Mouse (Mus musculus): ENCODE results near the gene Arid1b. TPM values are rescaled to one million over a fixed set of nuclear protein-coding genes. Genes with fewer than 3 reads are reported as not detected.
A peak's percentile ranks its signal among the peaks of the same experiment; 100 is the strongest.
"Not testable (repeated sequence)": the region's sequence is repeated elsewhere in the genome, so short reads cannot be mapped to it uniquely, and the experiment has no call there.

Arid1b gene
- polyA plus RNA-seq, 1 experiment from 2014 or later = 20.5 TPM

GRCm38 (mm10) chr17:5080884-5081419, 86.8 kb downstream of the Arid1b start:
- no peaks in the 10 kb centered on the region for H3K36me3 ChIP-seq (replicated peaks; ENCODE audit: control insufficient read depth, insufficient read depth)
- H3K9ac ChIP-seq = no peak overlapping the region
- DNase-seq (ENCODE audit: low spot score) (no peak), ATAC-seq (ENCODE audit: low FRiP score) (no peak; the same call in 1 of the 2 replicates)
- H3K4me2 ChIP-seq (replicated peaks) = no peak overlapping the region
- no peak overlapping the region for H3K4me3 ChIP-seq (replicated peaks; ENCODE audit: low read length)
- H3K27me3 ChIP-seq (ENCODE audit: control insufficient read depth, insufficient read depth, low read length) = no peaks in the 10 kb centered on the region
- peaks cover 74% of the 10 kb centered on the region for H3K4me1 ChIP-seq (replicated peaks; ENCODE audit: control insufficient read depth, insufficient read depth, low read length)
- no peaks in the 10 kb centered on the region for H3K9me3 ChIP-seq (ENCODE audit: control insufficient read depth, low read length)
- WGBS = 62% methylated on average over 12 of the region's 12 CpGs
- no peak overlapping the region for H3K27ac ChIP-seq

GRCm38 (mm10) chr17:5082274-5082673, 88.1 kb downstream of the Arid1b start:
- no peak overlapping the region for H3K4me2 ChIP-seq (replicated peaks)
- no peak for DNase-seq (ENCODE audit: low spot score)
- ATAC-seq (ENCODE audit: low FRiP score) = no peak; the same call in 1 of the 2 replicates

GRCm38 (mm10) chr17:5083497-5083896, 89.4 kb downstream of the Arid1b start:
- Histone ChIP-seq H3K4me3 (replicated peaks; ENCODE audit: low read length) (no peak overlapping the region), H3K9me3 (ENCODE audit: control insufficient read depth, low read length) (no peaks in the 10 kb centered on the region), H3K4me2 (replicated peaks) (no peak overlapping the region), H3K9ac (no peak overlapping the region), H3K36me3 (replicated peaks; ENCODE audit: control insufficient read depth, insufficient read depth) (no peaks in the 10 kb centered on the region), H3K4me1 (replicated peaks; ENCODE audit: control insufficient read depth, insufficient read depth, low read length) (peaks cover 72% of the 10 kb centered on the region), H3K27me3 (ENCODE audit: control insufficient read depth, insufficient read depth, low read length) (no peaks in the 10 kb centered on the region), H3K27ac (peak overlapping the region; percentile 44; the same call in 1 of the 2 replicates)
- DNase-seq (ENCODE audit: low spot score) (no peak), ATAC-seq (ENCODE audit: low FRiP score) (no peak)
- WGBS = 73% methylated on average over 3 of the region's 3 CpGs

More at GRCm38 (mm10) chr17:5082274-5082673, 88.1 kb downstream of the Arid1b start:
- Histone ChIP-seq H3K4me1 (replicated peaks; ENCODE audit: control insufficient read depth, insufficient read depth, low read length) (peaks cover 80% of the 10 kb centered on the region), H3K9me3 (ENCODE audit: control insufficient read depth, low read length) (no peaks in the 10 kb centered on the region), H3K36me3 (replicated peaks; ENCODE audit: control insufficient read depth, insufficient read depth) (no peaks in the 10 kb centered on the region), H3K27ac (peak overlapping the region; percentile 20; the same call in 1 of the 2 replicates), H3K27me3 (ENCODE audit: control insufficient read depth, insufficient read depth, low read length) (no peaks in the 10 kb centered on the region), H3K4me3 (replicated peaks; ENCODE audit: low read length) (no peak overlapping the region), H3K9ac (no peak overlapping the region)
- WGBS = 85% methylated on average over 8 of the region's 8 CpGs

GRCm38 (mm10) chr17:5084139-5084538, 90.0 kb downstream of the Arid1b start:
- WGBS = 40% methylated on average over 8 of the region's 8 CpGs
- peak overlapping the region; percentile 44 for H3K27ac ChIP-seq
- H3K9ac ChIP-seq = 0 out of 2 replicates have a peak overlapping the region, but pooled peaks have one; percentile 2
- DNase-seq (ENCODE audit: low spot score) (no peak), ATAC-seq (ENCODE audit: low FRiP score) (no peak)
- H3K4me1 ChIP-seq (replicated peaks; ENCODE audit: control insufficient read depth, insufficient read depth, low read length) = peaks cover 68% of the 10 kb centered on the region
- H3K4me2 ChIP-seq (replicated peaks) = no peak overlapping the region
- H3K4me3 ChIP-seq (replicated peaks; ENCODE audit: low read length) = no peak overlapping the region
- no peaks in the 10 kb centered on the region for H3K36me3 ChIP-seq (replicated peaks; ENCODE audit: control insufficient read depth, insufficient read depth)
- no peaks in the 10 kb centered on the region for H3K27me3 ChIP-seq (ENCODE audit: control insufficient read depth, insufficient read depth, low read length)
- H3K9me3 ChIP-seq (ENCODE audit: control insufficient read depth, low read length) = no peaks in the 10 kb centered on the region

GRCm38 (mm10) chr17:5085004-5085403, 90.9 kb downstream of the Arid1b start:
- peaks cover 72% of the 10 kb centered on the region for H3K4me1 ChIP-seq (replicated peaks; ENCODE audit: control insufficient read depth, insufficient read depth, low read length)
- no peak overlapping the region for H3K27ac ChIP-seq
- H3K4me3 ChIP-seq (replicated peaks; ENCODE audit: low read length) = no peak overlapping the region
- 82% methylated on average over 6 of the region's 6 CpGs for WGBS
- no peaks in the 10 kb centered on the region for H3K36me3 ChIP-seq (replicated peaks; ENCODE audit: control insufficient read depth, insufficient read depth)
- DNase-seq (ENCODE audit: low spot score) = no peak
- no peak overlapping the region for H3K4me2 ChIP-seq (replicated peaks)
- H3K27me3 ChIP-seq (ENCODE audit: control insufficient read depth, insufficient read depth, low read length) = no peaks in the 10 kb centered on the region
- no peak for ATAC-seq (ENCODE audit: low FRiP score)
- no peak overlapping the region for H3K9ac ChIP-seq
- H3K9me3 ChIP-seq (ENCODE audit: control insufficient read depth, low read length) = no peaks in the 10 kb centered on the region

GRCm38 (mm10) chr17:5085942-5086341, 91.8 kb downstream of the Arid1b start:
- Histone ChIP-seq H3K4me2 (replicated peaks) (no peak overlapping the region), H3K27ac (peak overlapping the region; percentile 62), H3K9me3 (ENCODE audit: control insufficient read depth, low read length) (no peaks in the 10 kb centered on the region), H3K36me3 (replicated peaks; ENCODE audit: control insufficient read depth, insufficient read depth) (no peaks in the 10 kb centered on the region), H3K27me3 (ENCODE audit: control insufficient read depth, insufficient read depth, low read length) (no peaks in the 10 kb centered on the region), H3K9ac (no peak overlapping the region), H3K4me3 (replicated peaks; ENCODE audit: low read length) (no peak overlapping the region), H3K4me1 (replicated peaks; ENCODE audit: control insufficient read depth, insufficient read depth, low read length) (peaks cover 73% of the 10 kb centered on the region)
- DNase-seq (ENCODE audit: low spot score) = peak; percentile 59
- WGBS = 41% methylated on average over 5 of the region's 5 CpGs
- peak; percentile 62 for ATAC-seq (ENCODE audit: low FRiP score)

- WGBS = 85% methylated on average over 2 of the region's 2 CpGs
- H3K4me1 ChIP-seq (replicated peaks; ENCODE audit: control insufficient read depth, insufficient read depth, low read length) = peaks cover 51% of the 10 kb centered on the region
- not testable (repeated sequence) for H3K27me3 ChIP-seq (ENCODE audit: control insufficient read depth, insufficient read depth, low read length); DNase-seq (ENCODE audit: low spot score); H3K4me3 ChIP-seq (replicated peaks; ENCODE audit: low read length); H3K9me3 ChIP-seq (ENCODE audit: control insufficient read depth, low read length); H3K36me3 ChIP-seq (replicated peaks; ENCODE audit: control insufficient read depth, insufficient read depth); H3K27ac ChIP-seq; H3K4me2 ChIP-seq (replicated peaks); H3K9ac ChIP-seq; ATAC-seq (ENCODE audit: low FRiP score)
Measured at GRCm38 (mm10) chr17:5088241-5088640, 94.1 kb downstream of the Arid1b start.

GRCm38 (mm10) chr17:5088822-5089221, 94.7 kb downstream of the Arid1b start:
- 63% methylated on average over 5 of the region's 5 CpGs for WGBS
- ATAC-seq (ENCODE audit: low FRiP score) (no peak), DNase-seq (ENCODE audit: low spot score) (no peak)
- Histone ChIP-seq H3K4me3 (replicated peaks; ENCODE audit: low read length) (no peak overlapping the region), H3K4me2 (replicated peaks) (no peak overlapping the region), H3K9ac (no peak overlapping the region), H3K27ac (no peak overlapping the region), H3K4me1 (replicated peaks; ENCODE audit: control insufficient read depth, insufficient read depth, low read length) (peaks cover 45% of the 10 kb centered on the region), H3K27me3 (ENCODE audit: control insufficient read depth, insufficient read depth, low read length) (no peaks in the 10 kb centered on the region), H3K36me3 (replicated peaks; ENCODE audit: control insufficient read depth, insufficient read depth) (no peaks in the 10 kb centered on the region), H3K9me3 (ENCODE audit: control insufficient read depth, low read length) (no peaks in the 10 kb centered on the region)

- Histone ChIP-seq H3K27ac (0 out of 2 replicates have a peak overlapping the region, but pooled peaks have one; percentile 1), H3K27me3 (ENCODE audit: control insufficient read depth, insufficient read depth, low read length) (no peaks in the 10 kb centered on the region), H3K4me3 (replicated peaks; ENCODE audit: low read length) (no peak overlapping the region), H3K4me1 (replicated peaks; ENCODE audit: control insufficient read depth, insufficient read depth, low read length) (peaks cover 38% of the 10 kb centered on the region), H3K9me3 (ENCODE audit: control insufficient read depth, low read length) (no peaks in the 10 kb centered on the region), H3K4me2 (replicated peaks) (no peak overlapping the region), H3K36me3 (replicated peaks; ENCODE audit: control insufficient read depth, insufficient read depth) (no peaks in the 10 kb centered on the region), H3K9ac (no peak overlapping the region)
- WGBS = 18% methylated on average over 12 of the region's 12 CpGs
- no peak for ATAC-seq (ENCODE audit: low FRiP score)
- no peak for DNase-seq (ENCODE audit: low spot score)
Measured at GRCm38 (mm10) chr17:5089541-5089940, 95.4 kb downstream of the Arid1b start.

GRCm38 (mm10) chr17:5091490-5091889, 97.4 kb downstream of the Arid1b start:
- 85% methylated on average over 16 of the region's 16 CpGs for WGBS
- ATAC-seq (ENCODE audit: low FRiP score) = no peak
- H3K4me1 ChIP-seq (replicated peaks; ENCODE audit: control insufficient read depth, insufficient read depth, low read length) = peaks cover 30% of the 10 kb centered on the region
- H3K9ac ChIP-seq = no peak overlapping the region
- no peak for DNase-seq (ENCODE audit: low spot score)
- no peaks in the 10 kb centered on the region for H3K27me3 ChIP-seq (ENCODE audit: control insufficient read depth, insufficient read depth, low read length)
- no peaks in the 10 kb centered on the region for H3K9me3 ChIP-seq (ENCODE audit: control insufficient read depth, low read length)
- no peak overlapping the region for H3K27ac ChIP-seq
- no peak overlapping the region for H3K4me2 ChIP-seq (replicated peaks)
- no peak overlapping the region for H3K4me3 ChIP-seq (replicated peaks; ENCODE audit: low read length)
- no peaks in the 10 kb centered on the region for H3K36me3 ChIP-seq (replicated peaks; ENCODE audit: control insufficient read depth, insufficient read depth)

All from hindbrain, embryonic 14.5 days (tissue).